Mouse (Mus musculus): ENCODE data around the gene Bcl2l11. TPM values are rescaled to one million over a fixed set of nuclear protein-coding genes. Genes with fewer than 3 reads are reported as not detected.
A peak's percentile ranks its signal among the peaks of the same experiment; 100 is the strongest.
"Not testable (repeated sequence)": the region's sequence is repeated elsewhere in the genome, so short reads cannot be mapped to it uniquely, and the experiment has no call there.

Bcl2l11 gene
- polyA plus RNA-seq, 1 experiment: 5.2 TPM

DNA sequence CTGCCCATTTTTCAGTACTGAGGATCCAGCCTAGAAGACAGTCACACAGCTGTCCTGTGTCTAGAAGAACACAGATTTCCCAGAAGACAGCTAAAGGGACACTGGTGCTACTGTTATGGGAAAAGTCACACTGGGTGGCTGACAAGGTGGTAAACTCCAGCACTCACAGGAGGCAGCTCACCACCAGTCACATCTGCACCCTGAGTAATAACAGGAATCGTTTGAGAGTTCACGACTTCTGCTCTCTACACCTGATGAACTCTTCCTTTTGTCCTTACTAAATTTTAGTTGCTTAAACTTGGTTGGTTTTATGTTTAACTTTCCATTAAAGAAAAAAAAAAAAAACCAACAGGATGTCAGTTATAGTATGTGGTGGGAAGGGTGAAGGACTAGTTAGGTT lies 31.2 kb upstream of the Bcl2l11 start:
- no peaks in the 10 kb centered on the region for H3K4me1 ChIP-seq (ENCODE audit: control insufficient read depth, insufficient read depth, low read length)
- H3K4me3 ChIP-seq (replicated peaks; ENCODE audit: insufficient read depth, low read depth, low read length): no peak overlapping the region
- no peak for DNase-seq
- H3K27me3 ChIP-seq (ENCODE audit: control insufficient read depth, insufficient read depth, low read length): no peaks in the 10 kb centered on the region
- TF ChIP-seq POLR2A (IDR thresholded peaks at IDR 0.05; ENCODE audit: borderline replicate concordance, insufficient read depth, low read length): no peak
- no peak for TF ChIP-seq CTCF (IDR thresholded peaks at IDR 0.05; ENCODE audit: borderline replicate concordance, insufficient read depth, low read depth, low read length)
- 76% methylated on average over 2 of the region's 2 CpGs for WGBS
- no peak overlapping the region for H3K27ac ChIP-seq (ENCODE audit: insufficient read depth, low read length)

DNA sequence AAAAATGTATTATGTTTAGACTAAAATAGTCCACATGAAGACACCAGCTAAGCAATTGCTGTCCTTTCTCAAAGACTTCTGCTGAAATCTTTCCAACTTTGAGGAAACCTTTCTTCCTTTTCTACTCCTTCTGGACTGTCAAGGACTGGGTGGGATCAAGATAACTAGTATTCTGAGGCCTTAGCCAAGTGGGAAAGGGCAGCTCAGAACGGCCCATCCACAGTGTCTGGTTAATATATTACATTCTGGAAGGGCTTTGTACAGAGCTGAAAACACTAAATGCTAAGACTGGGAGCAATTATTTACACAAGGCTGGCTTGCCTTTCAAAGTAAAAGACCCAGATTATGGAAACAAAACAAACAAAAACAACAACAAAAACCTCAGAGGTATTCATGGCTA lies 30.6 kb upstream of the Bcl2l11 start:
- no peak overlapping the region for H3K4me3 ChIP-seq (replicated peaks; ENCODE audit: insufficient read depth, low read depth, low read length)
- H3K27me3 ChIP-seq (ENCODE audit: control insufficient read depth, insufficient read depth, low read length): no peaks in the 10 kb centered on the region
- DNase-seq: no peak
- no peak overlapping the region for H3K27ac ChIP-seq (ENCODE audit: insufficient read depth, low read length)
- H3K4me1 ChIP-seq (ENCODE audit: control insufficient read depth, insufficient read depth, low read length): no peaks in the 10 kb centered on the region
- WGBS: 62% methylated on average over 1 of the region's 1 CpGs
- TF ChIP-seq CTCF (IDR thresholded peaks at IDR 0.05; ENCODE audit: borderline replicate concordance, insufficient read depth, low read depth, low read length) (no peak), POLR2A (IDR thresholded peaks at IDR 0.05; ENCODE audit: borderline replicate concordance, insufficient read depth, low read length) (no peak)

DNA sequence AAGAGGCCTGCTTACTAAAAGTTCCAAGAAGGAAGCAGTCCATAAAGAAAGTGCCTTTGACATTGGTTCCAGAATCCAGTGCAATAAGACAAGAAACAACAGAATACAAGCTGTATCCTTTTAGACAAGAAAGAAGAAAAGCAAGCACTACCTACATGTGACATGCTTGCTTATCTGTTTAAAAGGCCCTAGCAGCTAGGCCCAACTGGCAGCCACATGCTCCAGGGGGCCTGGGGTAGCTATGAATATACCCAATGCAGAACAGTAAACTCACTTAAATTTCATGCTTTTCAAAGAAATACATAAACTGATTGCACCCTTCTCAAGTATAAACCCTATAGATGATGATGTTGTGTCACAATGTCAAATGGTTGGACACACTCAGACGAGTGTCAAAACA lies 29.8 kb upstream of the Bcl2l11 start:
- no peaks in the 10 kb centered on the region for H3K4me1 ChIP-seq (ENCODE audit: control insufficient read depth, insufficient read depth, low read length)
- TF ChIP-seq POLR2A (IDR thresholded peaks at IDR 0.05; ENCODE audit: borderline replicate concordance, insufficient read depth, low read length) (no peak), CTCF (IDR thresholded peaks at IDR 0.05; ENCODE audit: borderline replicate concordance, insufficient read depth, low read depth, low read length) (no peak)
- H3K4me3 ChIP-seq (replicated peaks; ENCODE audit: insufficient read depth, low read depth, low read length): no peak overlapping the region
- WGBS: 93% methylated on average over 1 of the region's 1 CpGs
- H3K27ac ChIP-seq (ENCODE audit: insufficient read depth, low read length): no peak overlapping the region
- DNase-seq: no peak
- H3K27me3 ChIP-seq (ENCODE audit: control insufficient read depth, insufficient read depth, low read length): no peaks in the 10 kb centered on the region

DNA sequence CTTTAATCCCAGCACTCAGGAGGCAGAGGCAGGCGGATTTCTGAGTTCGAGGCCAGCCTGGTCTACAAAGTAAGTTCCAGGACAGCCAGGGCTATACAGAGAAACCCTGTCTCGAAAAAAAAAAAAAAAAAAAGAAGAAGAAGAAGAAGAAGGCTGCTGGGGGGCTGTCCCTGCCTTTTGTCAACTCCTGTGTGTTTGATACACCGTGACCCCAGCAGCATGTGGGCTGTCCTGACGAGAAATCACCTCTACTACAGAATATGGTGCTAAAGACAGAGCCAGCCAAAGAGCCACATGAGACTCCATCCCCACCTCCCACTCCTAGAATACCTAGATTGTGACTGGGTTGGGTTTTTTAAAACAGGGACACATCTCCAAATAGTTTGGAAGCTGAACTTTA lies 27.7 kb upstream of the Bcl2l11 start:
- DNase-seq: not testable (repeated sequence)
- H3K4me1 ChIP-seq (ENCODE audit: control insufficient read depth, insufficient read depth, low read length): peaks cover 10% of the 10 kb centered on the region
- 88% methylated on average over 4 of the region's 5 CpGs for WGBS

DNA sequence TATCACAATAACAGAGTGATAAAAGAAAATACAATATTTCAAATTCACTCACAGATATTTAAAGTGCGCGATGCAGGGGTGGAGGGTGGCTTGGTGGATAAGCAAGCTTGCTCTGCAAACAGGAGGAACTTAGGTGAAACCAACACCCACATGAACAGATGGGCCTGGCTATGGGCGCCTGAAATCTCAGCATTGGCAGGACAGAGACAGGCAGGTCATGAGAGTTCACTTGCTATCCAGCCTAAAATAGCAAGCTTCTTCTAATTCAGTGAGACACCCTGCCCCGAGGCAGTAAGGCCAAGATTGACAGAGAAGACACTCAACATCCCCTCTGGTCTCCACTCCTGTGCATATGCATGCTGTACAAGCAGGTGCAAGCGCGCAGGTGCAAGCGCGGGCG lies 23.8 kb upstream of the Bcl2l11 start:
- no peaks in the 10 kb centered on the region for H3K27me3 ChIP-seq (ENCODE audit: control insufficient read depth, insufficient read depth, low read length)
- WGBS: 71% methylated on average over 9 of the region's 9 CpGs
- peaks cover 11% of the 10 kb centered on the region for H3K4me1 ChIP-seq (ENCODE audit: control insufficient read depth, insufficient read depth, low read length)
- TF ChIP-seq POLR2A (IDR thresholded peaks at IDR 0.05; ENCODE audit: borderline replicate concordance, insufficient read depth, low read length) (no peak), CTCF (IDR thresholded peaks at IDR 0.05; ENCODE audit: borderline replicate concordance, insufficient read depth, low read depth, low read length) (no peak)
- peak; percentile 15 to 45 for DNase-seq
- H3K27ac ChIP-seq (ENCODE audit: insufficient read depth, low read length): no peak overlapping the region
- H3K4me3 ChIP-seq (replicated peaks; ENCODE audit: insufficient read depth, low read depth, low read length): no peak overlapping the region

More for the DNA sequence above, 27.7 kb upstream of the Bcl2l11 start:
- H3K4me3 ChIP-seq (replicated peaks; ENCODE audit: insufficient read depth, low read depth, low read length); H3K27ac ChIP-seq (ENCODE audit: insufficient read depth, low read length); H3K27me3 ChIP-seq (ENCODE audit: control insufficient read depth, insufficient read depth, low read length): not testable (repeated sequence)

DNA sequence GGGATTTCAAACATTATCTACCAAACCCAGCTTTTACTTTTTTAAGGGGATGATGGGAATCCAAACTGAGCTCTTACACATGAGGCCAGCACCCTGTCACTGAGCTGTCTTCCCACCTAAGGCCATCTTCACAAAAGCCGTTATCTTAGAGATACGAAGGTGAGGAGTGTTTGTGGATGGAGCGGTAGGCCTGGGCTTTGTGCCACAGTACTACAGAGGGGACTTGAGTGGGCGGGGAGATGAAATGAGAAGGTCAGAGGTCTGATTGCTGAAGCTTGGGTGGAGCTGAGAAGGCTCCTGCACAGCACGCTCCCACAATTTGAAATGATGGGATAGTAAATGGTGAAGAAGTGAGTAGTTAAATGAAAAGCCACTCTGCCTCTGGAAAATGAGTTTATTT lies 21.0 kb upstream of the Bcl2l11 start:
- no peak overlapping the region for H3K27ac ChIP-seq (ENCODE audit: insufficient read depth, low read length)
- 91% methylated on average over 5 of the region's 5 CpGs for WGBS
- no peak overlapping the region for H3K4me3 ChIP-seq (replicated peaks; ENCODE audit: insufficient read depth, low read depth, low read length)
- H3K27me3 ChIP-seq (ENCODE audit: control insufficient read depth, insufficient read depth, low read length): no peaks in the 10 kb centered on the region
- DNase-seq: no peak
- peaks cover 11% of the 10 kb centered on the region for H3K4me1 ChIP-seq (ENCODE audit: control insufficient read depth, insufficient read depth, low read length)
- no peak for TF ChIP-seq CTCF (IDR thresholded peaks at IDR 0.05; ENCODE audit: borderline replicate concordance, insufficient read depth, low read depth, low read length)
- TF ChIP-seq POLR2A (IDR thresholded peaks at IDR 0.05; ENCODE audit: borderline replicate concordance, insufficient read depth, low read length): no peak

DNA sequence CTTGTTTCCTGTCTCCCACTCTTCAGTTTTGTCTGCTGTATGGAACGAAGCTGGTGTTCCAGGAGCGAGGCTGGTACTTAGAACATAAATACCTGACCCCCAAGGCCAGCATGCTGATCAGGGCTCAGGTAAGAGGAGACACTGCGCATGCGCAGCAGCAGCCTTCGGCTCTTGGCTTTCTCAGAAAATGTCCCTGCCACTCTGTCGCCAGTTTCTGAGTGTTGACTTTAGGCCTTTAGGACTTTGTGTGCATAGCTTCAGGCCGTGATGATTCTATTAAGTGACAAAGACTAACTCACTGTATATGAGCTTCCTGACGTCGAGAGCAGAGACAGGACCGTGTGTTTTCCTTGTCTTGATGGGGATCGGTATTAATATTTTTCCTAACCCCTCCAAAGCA lies 20.2 kb upstream of the Bcl2l11 start:
- Histone ChIP-seq H3K4me1 (ENCODE audit: control insufficient read depth, insufficient read depth, low read length) (peaks cover 11% of the 10 kb centered on the region), H3K4me3 (replicated peaks; ENCODE audit: insufficient read depth, low read depth, low read length) (no peak overlapping the region), H3K27ac (ENCODE audit: insufficient read depth, low read length) (no peak overlapping the region), H3K27me3 (ENCODE audit: control insufficient read depth, insufficient read depth, low read length) (no peaks in the 10 kb centered on the region)
- no peak for DNase-seq
- WGBS: 92% methylated on average over 11 of the region's 11 CpGs
- no peak for TF ChIP-seq CTCF (IDR thresholded peaks at IDR 0.05; ENCODE audit: borderline replicate concordance, insufficient read depth, low read depth, low read length)
- no peak for TF ChIP-seq POLR2A (IDR thresholded peaks at IDR 0.05; ENCODE audit: borderline replicate concordance, insufficient read depth, low read length)

DNA sequence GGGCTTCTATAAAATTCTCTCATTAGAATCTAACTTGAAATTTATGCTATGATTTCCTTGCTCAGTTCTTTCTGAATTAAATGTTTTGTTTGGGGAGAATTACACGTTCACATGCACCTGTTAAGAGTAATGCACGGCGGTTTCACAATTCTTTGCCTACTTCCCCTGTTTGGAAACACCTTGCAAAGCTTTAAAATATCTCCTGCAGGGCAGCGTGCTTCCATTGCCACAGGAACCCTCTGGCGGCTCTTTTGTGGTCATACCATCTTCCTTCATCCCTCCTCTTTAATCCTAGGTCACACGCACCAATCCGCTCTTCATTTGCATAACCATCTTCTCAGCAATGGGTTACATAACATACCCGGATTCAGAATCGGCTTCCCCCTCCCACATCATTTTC lies 14.3 kb upstream of the Bcl2l11 start:
- H3K4me1 ChIP-seq (ENCODE audit: control insufficient read depth, insufficient read depth, low read length): no peaks in the 10 kb centered on the region
- no peak overlapping the region for H3K4me3 ChIP-seq (replicated peaks; ENCODE audit: insufficient read depth, low read depth, low read length)
- no peak for TF ChIP-seq CTCF (IDR thresholded peaks at IDR 0.05; ENCODE audit: borderline replicate concordance, insufficient read depth, low read depth, low read length)
- TF ChIP-seq POLR2A (IDR thresholded peaks at IDR 0.05; ENCODE audit: borderline replicate concordance, insufficient read depth, low read length): no peak
- H3K27me3 ChIP-seq (ENCODE audit: control insufficient read depth, insufficient read depth, low read length): no peaks in the 10 kb centered on the region
- H3K27ac ChIP-seq (ENCODE audit: insufficient read depth, low read length): no peak overlapping the region
- no peak for DNase-seq
- WGBS: 77% methylated on average over 9 of the region's 9 CpGs

DNA sequence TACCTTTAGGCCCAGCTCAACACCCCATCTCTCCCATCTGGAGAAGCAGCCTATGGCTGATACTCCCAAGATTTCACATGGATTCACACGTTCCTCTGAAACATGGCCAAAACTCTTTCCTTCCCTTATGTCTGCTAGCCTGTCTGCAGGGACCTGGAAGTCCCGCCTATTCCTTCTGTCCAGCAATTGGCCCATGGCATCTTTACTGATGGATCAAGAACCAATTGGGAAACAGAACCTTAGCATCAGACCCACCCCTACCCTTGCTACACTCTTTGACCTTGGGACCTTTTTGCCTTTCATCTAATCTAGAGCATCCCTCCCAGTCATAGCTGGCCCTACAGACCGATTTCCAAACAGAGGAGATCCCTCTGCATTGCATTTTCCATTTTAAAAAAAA lies 11.2 kb upstream of the Bcl2l11 start:
- no peak overlapping the region for H3K4me3 ChIP-seq (replicated peaks; ENCODE audit: insufficient read depth, low read depth, low read length)
- WGBS: 75% methylated on average over 3 of the region's 3 CpGs
- H3K27ac ChIP-seq (ENCODE audit: insufficient read depth, low read length): no peak overlapping the region
- H3K27me3 ChIP-seq (ENCODE audit: control insufficient read depth, insufficient read depth, low read length): no peaks in the 10 kb centered on the region
- TF ChIP-seq POLR2A (IDR thresholded peaks at IDR 0.05; ENCODE audit: borderline replicate concordance, insufficient read depth, low read length): no peak
- no peak for TF ChIP-seq CTCF (IDR thresholded peaks at IDR 0.05; ENCODE audit: borderline replicate concordance, insufficient read depth, low read depth, low read length)
- DNase-seq: no peak
- no peaks in the 10 kb centered on the region for H3K4me1 ChIP-seq (ENCODE audit: control insufficient read depth, insufficient read depth, low read length)
